Mouse (Mus musculus): ENCODE measurements around the gene Gzmn. TPM values are rescaled to one million over a fixed set of nuclear protein-coding genes. Genes with fewer than 3 reads are reported as not detected.
"Not testable (repeated sequence)": the region's sequence is repeated elsewhere in the genome, so short reads cannot be mapped to it uniquely, and the experiment has no call there.

Gene Gzmn
- 0.07 TPM for polyA plus RNA-seq (2012; fragmentation: generic; extraction: Trizol)

DNA sequence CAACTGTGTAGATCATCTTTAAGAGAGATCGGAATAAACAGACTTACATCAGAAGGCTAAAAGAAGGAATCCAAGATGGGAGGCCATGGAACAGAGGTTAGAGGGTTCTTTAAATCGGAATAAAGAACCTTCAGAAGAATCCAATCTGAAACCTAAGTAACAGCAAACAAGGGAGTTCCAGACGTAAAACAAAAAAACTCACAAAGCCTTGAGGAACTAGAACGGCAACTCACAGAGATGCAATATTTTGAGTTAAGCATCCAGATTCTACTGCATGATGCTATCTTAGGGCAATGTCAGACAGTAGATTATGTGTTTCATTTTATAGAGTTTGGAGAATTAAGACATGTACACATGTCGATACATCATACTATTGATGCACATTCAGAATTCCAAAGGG lies at the start of gene Gzmn:
Gene Gzmn (minus strand): TSS at position 101 of the 400 bp plus-strand sequence.
- Histone ChIP-seq H3K79me2 (ENCODE audit: control insufficient read depth, insufficient read depth) (no peaks in the 10 kb centered on the region), H3K27me3 (ENCODE audit: control insufficient read depth, insufficient read depth, insufficient read length) (peaks cover 7% of the 10 kb centered on the region), H3K36me3 (ENCODE audit: control insufficient read depth, insufficient read depth) (no peaks in the 10 kb centered on the region), H3K4me2 (ENCODE audit: low read depth) (no peak within 1 kb of the TSS), H3K4me3 (no peak within 1 kb of the TSS), H3ac (ENCODE audit: control insufficient read depth, insufficient read length) (no peak within 1 kb of the TSS)
- no peak for TF ChIP-seq POLR2AphosphoS2 (IDR thresholded peaks at IDR 0.05; ENCODE audit: insufficient read length, low read depth)
- TF ChIP-seq E2F4 (IDR thresholded peaks at IDR 0.05; ENCODE audit: insufficient read depth) = no peak
- no peak for TF ChIP-seq POLR2A (IDR thresholded peaks at IDR 0.05; ENCODE audit: insufficient read length, low read depth)
- TF ChIP-seq MAX (IDR thresholded peaks at IDR 0.05; ENCODE audit: low read depth) = no peak
- TF ChIP-seq REST (IDR thresholded peaks at IDR 0.05; ENCODE audit: insufficient read depth, insufficient read length) = no peak
- TF ChIP-seq MYOD1 (IDR thresholded peaks at IDR 0.05; ENCODE audit: control insufficient read depth in 1 of 3, insufficient read length in 2 of 3, low read depth in 2 of 3) = no peak
- TF ChIP-seq CEBPB (IDR thresholded peaks at IDR 0.05; ENCODE audit: insufficient read depth, poor library complexity, severe bottlenecking) = no peak

DNA sequence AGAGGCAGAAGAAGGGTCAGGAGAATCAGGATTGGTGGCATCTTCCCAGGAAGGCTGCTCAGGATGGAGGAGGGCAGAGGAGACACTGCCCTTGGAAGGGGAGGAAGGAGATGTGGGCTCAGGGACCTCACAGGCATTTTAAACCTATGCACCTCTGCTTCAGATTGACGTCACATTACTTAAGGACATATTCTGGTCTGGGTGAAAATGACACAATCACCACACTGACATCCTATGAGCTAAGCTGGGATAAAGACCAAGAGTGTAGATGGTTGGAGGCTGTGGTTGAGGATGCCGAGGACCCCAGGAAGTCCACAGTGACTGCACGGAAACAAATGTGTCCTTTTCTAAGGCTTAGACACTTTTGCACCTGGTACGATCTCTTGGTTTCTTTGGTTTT lies 36.9 kb upstream of the Gzmn start, which contains the start of gene Gzmf:
Gene Gzmf (minus strand): TSS at position 101 of the 400 bp plus-strand sequence.
- Histone ChIP-seq H3K36me3 (ENCODE audit: control insufficient read depth, insufficient read depth) (no peaks in the 10 kb centered on the region), H3K79me2 (ENCODE audit: control insufficient read depth, insufficient read depth) (no peaks in the 10 kb centered on the region), H3K4me3 (no peak within 1 kb of the TSS), H3ac (ENCODE audit: control insufficient read depth, insufficient read length) (no peak within 1 kb of the TSS), H3K27me3 (ENCODE audit: control insufficient read depth, insufficient read depth, insufficient read length) (no peaks in the 10 kb centered on the region), H3K4me2 (ENCODE audit: low read depth) (no peak within 1 kb of the TSS)
- no peak for TF ChIP-seq MYOG (IDR thresholded peaks at IDR 0.05; ENCODE audit: control insufficient read depth in 1 of 3, insufficient read depth in 1 of 3, insufficient read length in 2 of 3, low read depth in 2 of 3)
- no peak for TF ChIP-seq CEBPB (IDR thresholded peaks at IDR 0.05; ENCODE audit: insufficient read depth, poor library complexity, severe bottlenecking)
- TF ChIP-seq MYOD1 (IDR thresholded peaks at IDR 0.05; ENCODE audit: control insufficient read depth in 1 of 3, insufficient read length in 2 of 3, low read depth in 2 of 3) = no peak
- TF ChIP-seq POLR2AphosphoS2 (IDR thresholded peaks at IDR 0.05; ENCODE audit: insufficient read length, low read depth) = no peak
- no peak for TF ChIP-seq E2F4 (IDR thresholded peaks at IDR 0.05; ENCODE audit: insufficient read depth)
- TF ChIP-seq TCF12 (IDR thresholded peaks at IDR 0.05; ENCODE audit: insufficient read depth, poor library complexity, severe bottlenecking) = no peak
- TF ChIP-seq SRF (IDR thresholded peaks at IDR 0.05; ENCODE audit: control insufficient read depth, insufficient read length, low read depth) = no peak
- no peak for TF ChIP-seq POLR2A (IDR thresholded peaks at IDR 0.05; ENCODE audit: insufficient read length, low read depth)
- no peak for TF ChIP-seq TCF3 (IDR thresholded peaks at IDR 0.05; ENCODE audit: insufficient read length, low read depth)
- TF ChIP-seq REST (IDR thresholded peaks at IDR 0.05; ENCODE audit: insufficient read depth, insufficient read length) = no peak

DNA sequence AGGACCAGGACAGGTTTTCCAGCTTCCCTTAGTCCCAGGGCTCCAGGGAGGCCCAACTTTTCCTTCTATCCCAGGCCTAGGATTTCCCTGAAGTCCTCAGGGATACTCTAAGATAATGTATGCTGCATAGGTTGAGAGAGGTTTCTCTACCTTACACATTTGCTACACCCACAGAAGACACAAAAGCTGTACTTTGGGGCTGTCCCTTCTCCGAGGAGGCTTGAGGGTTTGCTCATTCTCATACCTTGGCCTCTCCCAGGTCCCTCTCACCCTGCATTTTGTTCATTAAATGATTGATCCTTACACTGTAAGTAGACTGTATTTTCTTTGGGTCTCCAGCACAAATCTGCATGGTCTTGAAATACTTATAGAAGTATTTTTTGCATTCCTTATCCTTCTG lies 31.2 kb upstream of the Gzmn start:
- Histone ChIP-seq H3K36me3 (ENCODE audit: control insufficient read depth, insufficient read depth) (no peaks in the 10 kb centered on the region), H3K27me3 (ENCODE audit: control insufficient read depth, insufficient read depth, insufficient read length) (no peaks in the 10 kb centered on the region), H3K79me2 (ENCODE audit: control insufficient read depth, insufficient read depth) (no peaks in the 10 kb centered on the region), H3K4me3 (no peak overlapping the region), H3ac (ENCODE audit: control insufficient read depth, insufficient read length) (no peak overlapping the region), H3K4me2 (ENCODE audit: low read depth) (no peak overlapping the region)
- TF ChIP-seq MYOG (IDR thresholded peaks at IDR 0.05; ENCODE audit: control insufficient read depth in 1 of 3, insufficient read depth in 1 of 3, insufficient read length in 2 of 3, low read depth in 2 of 3) (no peak), CEBPB (IDR thresholded peaks at IDR 0.05; ENCODE audit: insufficient read depth, poor library complexity, severe bottlenecking) (no peak), TCF12 (IDR thresholded peaks at IDR 0.05; ENCODE audit: insufficient read depth, poor library complexity, severe bottlenecking) (no peak), USF1 (IDR thresholded peaks at IDR 0.05; ENCODE audit: low read depth) (no peak), POLR2AphosphoS2 (IDR thresholded peaks at IDR 0.05; ENCODE audit: insufficient read length, low read depth) (no peak), MYOD1 (IDR thresholded peaks at IDR 0.05; ENCODE audit: control insufficient read depth in 1 of 3, insufficient read length in 2 of 3, low read depth in 2 of 3) (no peak), E2F4 (IDR thresholded peaks at IDR 0.05; ENCODE audit: insufficient read depth) (no peak), MAX (IDR thresholded peaks at IDR 0.05; ENCODE audit: low read depth) (no peak), SRF (IDR thresholded peaks at IDR 0.05; ENCODE audit: control insufficient read depth, insufficient read length, low read depth) (no peak), TCF3 (IDR thresholded peaks at IDR 0.05; ENCODE audit: insufficient read length, low read depth) (no peak), POLR2A (IDR thresholded peaks at IDR 0.05; ENCODE audit: insufficient read length, low read depth) (no peak), REST (IDR thresholded peaks at IDR 0.05; ENCODE audit: insufficient read depth, insufficient read length) (no peak)

DNA sequence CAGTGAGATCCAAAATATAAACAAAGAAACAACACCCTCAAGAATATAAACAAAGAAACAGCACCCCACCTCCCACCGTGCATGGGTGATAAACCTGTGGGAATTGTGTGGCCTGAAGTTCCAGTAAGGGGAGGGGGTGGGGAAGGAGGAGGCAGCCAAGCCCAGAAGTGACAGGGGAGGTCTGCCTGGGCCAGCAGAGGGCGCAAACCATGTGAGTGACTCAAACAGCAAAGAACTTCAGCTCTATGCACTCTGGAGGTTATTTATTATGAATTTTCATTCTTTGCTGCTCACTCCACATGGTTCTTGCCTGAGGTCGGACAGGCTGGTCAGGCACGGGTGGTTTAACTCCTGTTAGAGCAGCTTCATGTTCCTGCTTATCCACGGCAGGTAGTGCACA lies 30.6 kb upstream of the Gzmn start:
- H3K4me3 ChIP-seq; H3K79me2 ChIP-seq (ENCODE audit: control insufficient read depth, insufficient read depth); H3K36me3 ChIP-seq (ENCODE audit: control insufficient read depth, insufficient read depth); H3K4me2 ChIP-seq (ENCODE audit: low read depth); H3ac ChIP-seq (ENCODE audit: control insufficient read depth, insufficient read length); H3K27me3 ChIP-seq (ENCODE audit: control insufficient read depth, insufficient read depth, insufficient read length): not testable (repeated sequence)

DNA sequence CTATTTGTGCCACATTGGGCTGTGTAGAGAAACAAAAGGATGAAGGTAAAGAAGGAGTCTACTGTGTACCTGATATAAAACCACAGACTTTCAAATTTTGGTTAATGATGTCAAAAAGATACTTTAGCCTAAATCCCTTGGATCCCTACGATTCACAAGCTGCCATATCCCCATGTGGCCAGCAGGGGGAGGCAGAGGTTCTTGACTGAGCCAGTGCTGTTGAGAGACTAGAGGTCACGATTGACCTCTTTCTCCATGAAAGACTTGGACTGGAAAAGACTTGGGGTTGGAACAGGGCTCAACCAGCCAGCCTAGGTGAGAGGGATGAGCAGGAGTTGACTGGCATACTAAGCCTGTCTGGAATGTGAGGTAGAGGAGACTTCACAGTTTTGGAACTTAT lies 29.6 kb upstream of the Gzmn start:
- Histone ChIP-seq H3K27me3 (ENCODE audit: control insufficient read depth, insufficient read depth, insufficient read length) (no peaks in the 10 kb centered on the region), H3K4me3 (no peak overlapping the region), H3ac (ENCODE audit: control insufficient read depth, insufficient read length) (no peak overlapping the region), H3K79me2 (ENCODE audit: control insufficient read depth, insufficient read depth) (no peaks in the 10 kb centered on the region), H3K4me2 (ENCODE audit: low read depth) (no peak overlapping the region), H3K36me3 (ENCODE audit: control insufficient read depth, insufficient read depth) (no peaks in the 10 kb centered on the region)
- TF ChIP-seq CEBPB (IDR thresholded peaks at IDR 0.05; ENCODE audit: insufficient read depth, poor library complexity, severe bottlenecking) = no peak
- no peak for TF ChIP-seq E2F4 (IDR thresholded peaks at IDR 0.05; ENCODE audit: insufficient read depth)

All from myocyte (in vitro differentiated cells).